Mouse (Mus musculus) B cell, adult 67 days (primary cell): Measurements from ENCODE around the gene Armc5. TPM values are rescaled to one million over a fixed set of nuclear protein-coding genes. Genes with fewer than 3 reads are reported as not detected.

Source experiments
- total RNA-seq, 2 experiments: library from RNA; stranded (reverse); gene quantifications; 4 replicates each; pipeline ENCODE4 v1.2.4; 2023

Gene Armc5
- 10 to 100 TPM; 26.4 to 27.3 TPM for total RNA-seq

DNA sequence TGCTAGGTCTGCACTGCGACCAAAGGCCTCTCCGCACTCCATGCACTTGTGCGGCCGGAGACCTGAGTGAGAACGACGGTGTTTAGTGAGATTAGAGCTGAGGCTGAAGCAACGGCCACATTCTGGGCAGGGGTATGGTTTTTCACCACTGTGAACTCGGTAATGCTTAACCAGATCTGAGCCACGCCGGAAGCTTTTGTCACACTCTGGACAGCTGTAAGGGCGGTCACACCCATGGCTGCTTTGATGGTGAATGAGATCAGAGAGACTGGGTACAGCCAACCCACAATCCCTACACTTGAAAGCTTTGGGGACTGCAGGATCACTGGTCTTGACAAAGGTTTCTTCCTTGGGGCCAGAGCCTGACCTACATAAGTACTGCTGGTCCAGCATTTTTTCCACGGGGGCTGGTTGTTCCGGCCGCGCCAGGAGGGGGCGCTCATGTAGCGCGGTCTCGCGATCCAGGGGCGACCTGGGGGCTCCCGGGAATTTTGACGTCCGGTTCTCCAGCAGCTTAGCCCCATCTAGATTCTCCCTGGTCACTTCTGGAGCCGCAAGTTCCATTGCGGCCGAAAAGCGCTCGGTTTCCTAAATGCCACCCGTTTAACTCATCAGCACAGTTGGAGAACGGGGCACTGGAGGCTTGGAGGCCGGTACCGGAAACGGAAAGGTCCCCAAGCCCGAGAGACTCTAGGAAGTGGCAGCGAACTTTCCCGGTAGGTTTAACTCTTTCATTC, at the start of gene Armc5:
Gene Armc5, plus strand, starts transcription at position 487 of the 737 bp plus-strand sequence.

DNA sequence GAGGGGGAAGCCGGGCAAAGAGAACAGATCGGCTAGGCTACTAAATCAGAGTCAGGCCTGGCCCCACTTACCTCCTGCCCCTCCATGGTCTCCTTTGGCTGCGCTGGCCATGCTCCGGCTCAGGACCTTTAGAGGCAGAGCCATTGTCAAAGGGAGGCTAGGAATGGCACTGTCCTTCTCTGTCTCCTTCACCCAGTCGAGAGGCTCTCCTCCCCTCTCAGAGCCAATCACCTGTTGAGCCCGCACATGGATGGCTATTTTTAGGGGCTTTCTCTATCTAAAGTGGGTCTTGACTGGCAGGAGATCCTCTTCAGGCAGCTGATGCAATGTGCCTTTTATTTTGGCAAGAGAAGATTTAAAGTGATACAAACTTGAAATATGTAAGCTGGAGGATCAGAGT, 31.0 kb upstream of the Armc5 start, which contains the start of gene Cox6a2:
Gene Cox6a2, minus strand, starts transcription at position 236 of the 400 bp plus-strand sequence.

DNA sequence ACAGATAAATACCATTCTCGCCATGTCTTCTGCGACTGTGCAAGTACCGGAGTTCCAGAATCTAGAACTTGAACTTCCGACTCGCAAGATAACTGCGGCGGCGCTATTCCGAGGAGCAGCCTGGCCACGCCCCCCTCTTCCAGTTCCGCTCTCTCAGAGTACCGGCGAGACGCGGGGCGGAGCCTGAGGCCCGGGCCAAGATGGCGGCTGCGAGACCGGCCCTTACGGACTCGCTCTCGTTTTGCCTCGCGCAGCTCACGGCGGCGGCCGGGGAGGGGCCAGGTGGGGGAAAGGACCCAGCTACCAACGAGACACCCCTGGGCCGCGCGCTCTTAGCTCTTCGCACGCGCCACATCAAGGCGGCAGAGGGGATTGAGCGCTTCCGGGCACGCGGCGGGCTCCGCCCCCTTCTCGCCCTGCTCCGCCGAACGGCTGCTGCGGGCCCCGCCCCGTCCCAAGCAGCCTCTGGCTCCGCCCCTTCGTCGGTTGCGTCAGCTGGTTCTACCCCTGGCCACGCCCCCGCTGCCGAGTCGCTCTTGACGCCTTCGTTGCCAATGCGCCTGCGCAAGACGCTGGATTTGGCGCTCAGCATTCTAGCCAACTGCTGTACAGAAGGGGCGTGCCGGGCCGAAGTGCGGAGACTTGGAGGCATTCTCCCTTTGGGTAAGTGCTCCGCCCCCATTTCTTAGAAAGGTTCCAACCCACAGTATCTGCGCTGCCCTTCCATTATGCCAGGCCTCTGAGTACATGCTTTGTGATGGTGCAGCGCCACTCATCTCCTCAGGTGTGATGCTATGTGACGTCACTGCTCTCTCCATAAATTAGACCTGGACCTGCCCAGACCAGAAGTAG, 1.0 kb downstream of the Armc5 start, which contains the start of gene 9130023H24Rik:
Gene 9130023H24Rik, minus strand, starts transcription at position 105 of the 852 bp plus-strand sequence.

DNA sequence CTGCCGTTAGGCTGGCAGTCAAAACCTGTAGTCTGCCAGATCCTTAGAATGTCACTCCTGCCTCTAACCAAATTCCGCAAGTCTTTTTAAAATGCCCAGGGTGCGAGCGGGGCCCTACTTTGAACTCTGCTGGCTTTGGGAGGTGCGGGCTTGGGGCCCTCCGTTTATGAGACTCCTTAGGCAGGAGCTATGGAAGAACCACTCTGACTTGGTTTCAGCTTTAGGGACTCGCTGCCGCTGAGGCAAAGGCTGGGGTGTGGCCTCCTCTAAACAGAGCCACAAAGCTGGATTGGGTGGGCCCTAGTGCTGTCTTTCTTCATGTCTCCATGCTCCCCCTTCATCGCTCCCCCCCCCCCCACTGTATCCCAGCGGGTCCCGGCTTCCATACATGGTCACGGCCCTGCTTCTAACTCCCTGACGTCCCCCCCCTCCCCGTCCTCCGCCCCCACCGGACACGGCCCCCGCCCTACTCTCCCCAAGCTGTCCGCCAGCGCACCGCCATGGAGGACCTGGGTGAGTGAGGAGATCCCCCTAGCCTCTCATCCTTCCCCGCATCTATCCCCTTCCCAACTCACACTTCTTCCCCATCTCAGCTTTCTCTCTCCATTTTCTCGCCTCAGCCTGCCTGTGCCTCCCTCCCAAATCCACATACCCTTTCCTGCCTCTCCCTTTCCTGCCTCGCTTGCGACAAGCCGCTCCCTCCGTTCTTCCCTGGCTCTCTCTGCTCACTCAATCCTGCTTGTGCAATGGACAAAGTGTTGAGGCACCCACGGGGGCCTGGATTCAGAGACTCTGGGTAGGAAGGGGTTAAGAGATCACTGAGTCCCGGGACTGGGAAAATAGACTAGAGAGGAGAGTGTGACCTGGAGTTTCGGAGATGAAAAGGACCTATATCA, 9.6 kb downstream of the Armc5 start, which contains the start of gene Tgfb1i1:
Gene Tgfb1i1, plus strand, starts transcription at position 317 of the 896 bp plus-strand sequence.

DNA sequence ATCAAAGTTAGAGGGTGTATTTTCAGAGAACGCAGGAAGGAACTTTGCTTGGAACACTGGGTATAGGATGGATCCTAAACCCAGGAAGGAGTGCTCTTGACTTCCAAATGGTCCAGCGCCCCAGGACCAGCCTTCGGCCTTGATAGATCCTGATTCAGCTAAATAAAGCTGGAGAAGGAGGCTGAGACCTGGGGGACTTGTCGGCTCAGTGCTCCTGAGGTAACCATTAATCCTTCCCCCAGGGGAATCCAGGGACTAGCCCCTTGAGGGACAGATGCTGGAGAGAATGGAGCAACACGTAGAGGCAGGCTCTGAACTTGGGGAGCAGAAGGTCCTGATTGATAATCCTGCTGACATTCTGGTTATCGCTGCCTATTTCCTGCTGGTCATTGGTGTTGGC, 28.3 kb downstream of the Armc5 start, which contains the start of gene Slc5a2:
Gene Slc5a2, plus strand, starts transcription at position 247 of the 400 bp plus-strand sequence.

Other genes with a start within 250 kb of the Armc5 start
- gene Pycard, start 243.5 kb upstream of the Armc5 start, total RNA-seq: 10 to 100 TPM; 21.7 to 25.7 TPM
- 1 to 10 TPM; 1.0 to 1.3 TPM for gene Trim72, start 233.4 kb upstream of the Armc5 start, total RNA-seq
- 1 to 10 TPM; 1.7 to 1.8 TPM for gene Itgam, start 174.7 kb upstream of the Armc5 start, total RNA-seq
- not detected for gene Gm49368, start 174.7 kb upstream of the Armc5 start, total RNA-seq
- 1 to 10 TPM in 1 of 2 experiments, under 1 TPM in 1; 0.53 to 1.3 TPM for gene Itgax, start 107.8 kb upstream of the Armc5 start, total RNA-seq
- 1 to 10 TPM; 1.2 to 3.3 TPM for gene Itgad, start 83.0 kb upstream of the Armc5 start, total RNA-seq
- not detected for gene Cox6a2, start 31.0 kb upstream of the Armc5 start, total RNA-seq
- 1 to 10 TPM; 3.9 to 6.1 TPM for gene 9130023H24Rik, start 689 bp downstream of the Armc5 start, total RNA-seq
- gene Tgfb1i1, start 9.5 kb downstream of the Armc5 start, total RNA-seq: 1 to 10 TPM; 2.5 to 5.9 TPM
- gene Slc5a2, start 28.3 kb downstream of the Armc5 start, total RNA-seq: not detected
- 10 to 100 TPM; 27.8 to 28.5 TPM for gene BC017158, start 60.8 kb downstream of the Armc5 start, total RNA-seq
- 10 to 100 TPM; 25.7 to 32.9 TPM for gene Rgs10, start 181.4 kb downstream of the Armc5 start, total RNA-seq
- gene Tial1, start 224.4 kb downstream of the Armc5 start, total RNA-seq: 100 to 1,000 TPM; 165 to 194 TPM